7 mouse cellular contexts compared by ENCODE assay signal in the genomic region with DNA sequence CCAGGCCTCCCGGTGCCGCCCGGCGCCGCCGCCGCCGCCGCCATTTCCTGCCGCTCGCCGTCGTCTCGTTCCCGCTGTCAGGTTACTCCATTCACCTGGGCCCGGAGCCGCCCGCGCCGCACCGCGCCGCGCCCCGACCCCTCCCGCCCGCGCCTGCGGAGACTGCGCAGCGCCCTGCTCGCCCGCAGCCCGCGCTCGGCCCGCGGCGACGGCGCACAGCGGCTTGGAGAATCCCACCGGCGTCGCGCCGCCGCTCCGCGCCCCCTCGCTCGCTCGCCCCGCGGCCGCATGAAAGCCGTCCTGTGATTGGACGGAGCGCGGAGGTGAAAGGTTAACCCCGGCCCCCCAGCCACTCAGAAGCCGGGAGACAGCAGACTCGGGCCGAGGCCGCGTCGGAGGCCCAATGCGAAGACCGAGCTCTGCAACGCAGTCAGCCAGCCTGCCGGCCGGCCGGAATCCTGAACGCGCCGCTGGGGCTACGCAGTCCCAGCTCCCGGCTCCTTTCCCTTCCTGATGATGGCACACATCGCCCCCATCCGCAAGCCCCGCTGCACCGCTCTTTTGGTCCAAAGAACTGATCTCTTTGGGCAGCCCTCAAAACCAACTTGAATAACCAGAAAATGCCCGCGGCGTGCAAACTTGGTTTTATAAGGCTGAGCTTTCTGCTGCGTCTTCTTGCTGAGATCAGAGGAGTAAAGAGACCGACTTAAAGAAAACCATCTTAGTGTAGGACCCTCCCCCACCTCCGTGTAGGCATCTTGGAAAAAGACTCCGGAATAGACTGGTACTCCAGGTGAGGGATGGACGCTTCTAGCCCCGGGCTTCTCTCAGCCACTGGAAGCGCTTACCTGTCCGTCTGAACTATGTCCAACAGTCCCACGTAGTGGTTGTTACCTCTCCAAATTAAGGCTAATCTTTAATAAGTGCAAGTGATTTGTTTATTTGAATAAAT. TPM values are rescaled to one million over a fixed set of nuclear protein-coding genes. Genes with fewer than 3 reads are reported as not detected.
DNase-seq lines count a peak whose midpoint lies in the region; ATAC-seq lines count a peak whose summit lies in the region.

A gene (minus strand): TSS at position 139 of the 952 bp plus-strand sequence.

- peak within 1 kb of the TSS; percentile 89 for H3K4me2 ChIP-seq in intestine, embryonic 15.5 days (replicated peaks)

- no peaks in the 10 kb centered on the region for H3K27me3 ChIP-seq in intestine, embryonic 15.5 days (replicated peaks)
- H3K27me3 ChIP-seq in midbrain, embryonic 10.5 days (ENCODE audit: low read depth, poor library complexity, severe bottlenecking): no peaks in the 10 kb centered on the region

- under 1% methylated on average over 87 of the region's 94 CpGs for WGBS in intestine, embryonic 15.5 days
- under 1% methylated on average over 93 of the region's 94 CpGs for WGBS in midbrain, embryonic 10.5 days

- H3K9me3 ChIP-seq in intestine, embryonic 15.5 days: no peaks in the 10 kb centered on the region
- H3K9me3 ChIP-seq in midbrain, embryonic 10.5 days (replicated peaks): no peaks in the 10 kb centered on the region

- peak within 1 kb of the TSS; percentile 92 for H3K4me3 ChIP-seq in intestine, embryonic 15.5 days (replicated peaks)
- H3K4me3 ChIP-seq in midbrain, embryonic 10.5 days: peak within 1 kb of the TSS; percentile 95

- intact Hi-C loops in gastrocnemius, postnatal 36 days (cut with DNase I): no loop called here
- intact Hi-C loops in left cerebral cortex, postnatal 25 days (cut with DNase I): loop anchor here (5.0 kb wide), 1 partner anchor 275 kb away; no protein-coding TSS in a partner anchor

- H3K9ac ChIP-seq in intestine, embryonic 15.5 days: peak within 1 kb of the TSS; percentile 97

- DNase-seq in adrenal gland, adult 18-20 months (ENCODE audit: low spot score in 2 of 2): peak; percentile 99
- DNase-seq in embryo, embryonic 11 days: peak; percentile 97
- peak; percentile 98 for DNase-seq in gastrocnemius, postnatal 36 days
- DNase-seq in left cerebral cortex, postnatal 25 days (ENCODE audit: low spot score in 2 of 2): peak; percentile 98 to 99
- DNase-seq in midbrain, embryonic 10.5 days (ENCODE audit: low spot score): peak; percentile 98
- DNase-seq in right cerebral cortex, postnatal 4 days: peak; percentile 100

- H3K27ac ChIP-seq in intestine, embryonic 15.5 days: peak within 1 kb of the TSS; percentile 88
- peak within 1 kb of the TSS; percentile 98 for H3K27ac ChIP-seq in midbrain, embryonic 10.5 days (replicated peaks)

- peaks cover 18% of the 10 kb centered on the region for H3K4me1 ChIP-seq in intestine, embryonic 15.5 days (replicated peaks)
- H3K4me1 ChIP-seq in midbrain, embryonic 10.5 days: peaks cover 67% of the 10 kb centered on the region

- peak; percentile 97 for ATAC-seq in intestine, embryonic 15.5 days

- no peaks in the 10 kb centered on the region for H3K36me3 ChIP-seq in intestine, embryonic 15.5 days
- peaks cover 15% of the 10 kb centered on the region for H3K36me3 ChIP-seq in midbrain, embryonic 10.5 days

RNA-seq across cellular contexts. Expression of the gene that starts here (rescaled TPM):
- total RNA-seq in adrenal gland, adult 18-20 months (2021): 10 to 100 TPM; 35.5 to 51.5 TPM
- 10 to 100 TPM; 29.9 to 34.9 TPM for total RNA-seq in gastrocnemius, postnatal 36 days (2021)
- polyA plus RNA-seq in intestine, embryonic 15.5 days (2015; fragmentation: Nextera tagmentation; extraction: Ambion mirVana): 30.4 and 30.6 TPM in 2 replicates
- 10 to 100 TPM; 38.5 to 41.3 TPM for total RNA-seq in left cerebral cortex, postnatal 25 days (2021)
- 38.9 and 39.1 TPM in 2 replicates for polyA plus RNA-seq in midbrain, embryonic 10.5 days (2016; fragmentation: Nextera tagmentation; extraction: Ambion mirVana)

Comparison
In these comparisons a context has a peak if more than half of its experiments do, and no peak if none do; other contexts are left out.
1. Peak in every context shown above with its lines: DNase-seq, ATAC-seq, H3K4me3 ChIP-seq and H3K27ac ChIP-seq.